Mouse (Mus musculus): ENCODE results near the gene Slc29a1. TPM values are rescaled to one million over a fixed set of nuclear protein-coding genes. Genes with fewer than 3 reads are reported as not detected.

The Slc29a1 gene
- polyA plus RNA-seq, 1 experiment from 2014 or later, result 175 TPM

DNA sequence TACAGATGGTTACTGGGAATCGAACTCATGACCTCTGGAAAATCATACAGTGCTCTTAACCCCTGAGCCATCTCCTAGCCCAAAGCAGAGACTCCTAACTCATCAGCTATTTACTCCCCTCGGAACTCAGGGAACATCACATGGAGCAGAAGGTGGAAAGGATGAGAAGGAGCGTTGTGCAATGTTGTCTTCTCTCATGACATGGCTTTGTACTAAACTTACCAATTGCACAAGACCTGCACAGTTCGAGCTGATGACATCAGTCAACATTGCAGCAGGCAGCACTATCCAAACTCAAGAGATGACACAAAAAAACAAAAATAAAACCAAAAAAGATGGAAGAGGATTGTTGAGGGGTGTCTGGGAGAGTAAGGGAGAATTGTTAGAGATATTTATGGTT is 9.0 kb upstream of the Slc29a1 start:
- H3K9ac ChIP-seq, result no peak overlapping the region
- H3K4me2 ChIP-seq, result no peak overlapping the region
- no peaks in the 10 kb centered on the region for H3K27me3 ChIP-seq
- no peaks in the 10 kb centered on the region for H3K9me3 ChIP-seq (replicated peaks)
- peak; percentile 32 for ATAC-seq (ENCODE audit: insufficient read depth)
- H3K4me1 ChIP-seq (replicated peaks), result peaks cover 32% of the 10 kb centered on the region
- no peak overlapping the region for H3K27ac ChIP-seq (replicated peaks)
- no peak overlapping the region for H3K4me3 ChIP-seq (replicated peaks)
- H3K36me3 ChIP-seq (replicated peaks), result no peaks in the 10 kb centered on the region
- 70% methylated on average over 4 of the region's 4 CpGs for WGBS (ENCODE audit: insufficient replicate concordance)

DNA sequence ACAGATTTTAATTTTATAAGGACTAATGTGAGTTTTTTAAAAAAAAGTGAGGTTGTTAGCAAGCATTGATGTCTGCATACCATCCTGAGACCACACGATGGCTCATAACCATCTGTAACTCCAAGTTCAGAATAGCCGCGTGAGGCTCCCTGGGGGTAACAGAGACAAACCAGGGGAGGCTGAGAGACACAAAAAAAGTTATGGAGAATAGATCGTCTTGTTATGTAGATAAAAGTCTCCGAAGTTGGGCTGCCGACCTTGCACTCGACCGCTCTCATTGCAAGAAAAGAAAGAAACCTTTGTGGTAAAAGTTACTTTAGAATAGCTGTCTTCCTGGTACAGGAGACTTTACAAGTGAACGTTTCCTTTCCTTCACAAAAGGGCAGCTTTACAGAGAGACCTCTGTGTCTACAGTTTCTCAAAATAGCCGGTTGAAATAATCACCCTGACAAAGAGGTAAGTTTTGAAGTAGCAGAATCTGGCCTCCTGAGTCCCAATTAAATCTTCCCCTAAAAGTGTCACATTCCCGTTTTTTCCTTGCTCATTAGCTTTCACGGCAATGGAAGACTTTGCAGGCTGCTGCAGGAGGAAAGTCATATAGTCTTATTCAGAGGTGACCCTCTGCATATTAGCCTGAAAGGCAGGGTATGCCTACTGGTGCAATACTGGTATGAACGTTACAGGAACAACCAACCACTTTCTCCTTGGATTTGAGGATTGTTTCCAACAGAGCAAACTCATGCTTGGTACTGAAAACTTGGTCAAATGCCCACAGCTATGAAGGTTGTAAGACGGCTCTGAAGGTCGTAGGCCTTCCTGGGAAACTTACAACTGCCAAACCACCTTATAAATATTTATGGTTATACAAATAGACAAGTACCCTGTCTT is 7.8 kb upstream of the Slc29a1 start:
- H3K4me2 ChIP-seq, result no peak overlapping the region
- no peaks in the 10 kb centered on the region for H3K36me3 ChIP-seq (replicated peaks)
- H3K4me3 ChIP-seq (replicated peaks), result no peak overlapping the region
- peaks cover 26% of the 10 kb centered on the region for H3K4me1 ChIP-seq (replicated peaks)
- H3K27ac ChIP-seq (replicated peaks), result no peak overlapping the region
- no peaks in the 10 kb centered on the region for H3K27me3 ChIP-seq
- 72% methylated on average over 15 of the region's 15 CpGs for WGBS (ENCODE audit: insufficient replicate concordance)
- H3K9me3 ChIP-seq (replicated peaks), result no peaks in the 10 kb centered on the region
- ATAC-seq (ENCODE audit: insufficient read depth), result no peak
- H3K9ac ChIP-seq, result no peak overlapping the region

- H3K4me2 ChIP-seq, result no peak overlapping the region
- H3K9me3 ChIP-seq (replicated peaks), result no peaks in the 10 kb centered on the region
- H3K27ac ChIP-seq (replicated peaks), result no peak overlapping the region
- H3K36me3 ChIP-seq (replicated peaks), result no peaks in the 10 kb centered on the region
- no peak overlapping the region for H3K9ac ChIP-seq
- no peak overlapping the region for H3K4me3 ChIP-seq (replicated peaks)
- WGBS (ENCODE audit: insufficient replicate concordance), result 67% methylated on average over 3 of the region's 3 CpGs
- no peak for ATAC-seq (ENCODE audit: insufficient read depth)
- H3K27me3 ChIP-seq, result peaks cover 9% of the 10 kb centered on the region; the same call in 1 of the 2 replicates
- peaks cover 48% of the 10 kb centered on the region for H3K4me1 ChIP-seq (replicated peaks)
These were observed 3.6 kb upstream of the Slc29a1 start for GRCm38 (mm10) chr17:45602984-45603383.

DNA sequence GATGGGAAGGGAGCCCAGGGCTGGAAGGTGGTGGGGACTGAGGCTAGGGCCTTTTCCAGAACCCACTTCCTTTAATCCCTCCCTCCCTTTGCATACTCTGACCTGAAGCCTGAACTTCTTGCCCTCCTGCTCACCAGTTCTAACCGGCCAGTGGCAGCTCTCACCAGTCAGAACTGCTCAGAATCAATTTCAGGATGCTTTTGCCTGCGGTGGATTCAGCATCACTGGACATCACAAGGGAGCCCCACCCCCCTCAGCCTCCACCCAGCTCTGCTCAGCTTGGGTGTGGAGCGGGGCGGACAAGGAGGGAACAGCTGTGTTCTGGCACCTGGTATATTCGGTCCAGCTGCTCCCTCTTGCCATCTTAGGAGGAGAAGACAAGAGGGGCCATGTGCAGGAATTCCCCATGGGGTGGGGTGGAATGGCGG is 2.5 kb upstream of the Slc29a1 start, which contains the start of gene Mymx:
TSS of gene Mymx (minus strand) at position 226 of the 428 bp plus-strand sequence.
- Histone ChIP-seq H3K9me3 (replicated peaks) (no peaks in the 10 kb centered on the region), H3K4me2 (peak within 1 kb of the TSS; percentile 50), H3K4me3 (replicated peaks) (peak within 1 kb of the TSS; percentile 12; the same call in 1 of the 2 replicates), H3K27ac (replicated peaks) (peak within 1 kb of the TSS; percentile 0; the same call in 1 of the 2 replicates), H3K4me1 (replicated peaks) (peaks cover 56% of the 10 kb centered on the region), H3K36me3 (replicated peaks) (no peaks in the 10 kb centered on the region), H3K9ac (no peak within 1 kb of the TSS), H3K27me3 (peaks cover 9% of the 10 kb centered on the region; the same call in 1 of the 2 replicates)
- no peak for ATAC-seq (ENCODE audit: insufficient read depth)
- WGBS (ENCODE audit: insufficient replicate concordance), result 60% methylated on average over 6 of the region's 6 CpGs

- Histone ChIP-seq H3K36me3 (replicated peaks) (no peaks in the 10 kb centered on the region), H3K4me2 (peak overlapping the region; percentile 50), H3K9ac (no peak overlapping the region), H3K9me3 (replicated peaks) (no peaks in the 10 kb centered on the region), H3K4me1 (replicated peaks) (peaks cover 62% of the 10 kb centered on the region), H3K4me3 (replicated peaks) (peak overlapping the region; percentile 12; the same call in 1 of the 2 replicates), H3K27me3 (peaks cover 9% of the 10 kb centered on the region; the same call in 1 of the 2 replicates), H3K27ac (replicated peaks) (no peak overlapping the region; the same call in 1 of the 2 replicates)
- 41% methylated on average over 22 of the region's 22 CpGs for WGBS (ENCODE audit: insufficient replicate concordance)
- no peak for ATAC-seq (ENCODE audit: insufficient read depth)
These were observed 1.9 kb upstream of the Slc29a1 start for GRCm38 (mm10) chr17:45601325-45601724.

GRCm38 (mm10) chr17:45600267-45600666 is 861 bp upstream of the Slc29a1 start:
- peaks cover 9% of the 10 kb centered on the region; the same call in 1 of the 2 replicates for H3K27me3 ChIP-seq
- H3K4me3 ChIP-seq (replicated peaks), result no peak overlapping the region
- ATAC-seq (ENCODE audit: insufficient read depth), result no peak
- H3K27ac ChIP-seq (replicated peaks), result no peak overlapping the region
- no peaks in the 10 kb centered on the region for H3K9me3 ChIP-seq (replicated peaks)
- H3K4me2 ChIP-seq, result no peak overlapping the region
- H3K4me1 ChIP-seq (replicated peaks), result peaks cover 72% of the 10 kb centered on the region
- WGBS (ENCODE audit: insufficient replicate concordance), result 72% methylated on average over 8 of the region's 8 CpGs
- no peak overlapping the region for H3K9ac ChIP-seq
- H3K36me3 ChIP-seq (replicated peaks), result no peaks in the 10 kb centered on the region

- Histone ChIP-seq H3K36me3 (replicated peaks) (no peaks in the 10 kb centered on the region), H3K9me3 (replicated peaks) (no peaks in the 10 kb centered on the region), H3K4me3 (replicated peaks) (peak overlapping the region; percentile 45), H3K4me2 (peak overlapping the region; percentile 74), H3K9ac (peak overlapping the region; percentile 41; the same call in 1 of the 2 replicates), H3K27me3 (peaks cover 9% of the 10 kb centered on the region; the same call in 1 of the 2 replicates), H3K27ac (replicated peaks) (peak overlapping the region; percentile 42), H3K4me1 (replicated peaks) (peaks cover 83% of the 10 kb centered on the region)
- 38% methylated on average over 3 of the region's 3 CpGs for WGBS (ENCODE audit: insufficient replicate concordance)
- ATAC-seq (ENCODE audit: insufficient read depth), result no peak
These were observed 515 bp downstream of the Slc29a1 start for GRCm38 (mm10) chr17:45598891-45599290.

DNA sequence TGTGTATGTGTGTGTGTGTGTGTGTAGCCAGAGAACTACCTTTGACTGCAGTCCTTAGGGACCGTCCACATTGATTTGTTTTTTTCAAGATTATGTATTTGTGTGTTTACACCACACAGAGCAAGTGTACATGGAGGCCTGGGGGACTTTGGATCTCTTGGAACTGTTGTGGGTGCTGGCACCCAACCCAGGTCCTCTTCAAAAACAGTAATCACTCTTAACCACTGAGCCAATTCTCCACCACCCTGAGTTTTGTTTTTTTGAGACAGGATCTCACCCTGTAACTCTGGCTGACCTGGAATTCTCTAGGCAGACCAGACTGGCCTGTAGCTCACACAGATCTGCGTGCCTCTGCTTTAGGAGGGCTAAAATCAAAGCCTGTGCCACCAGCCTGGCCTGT is 1.0 kb downstream of the Slc29a1 start:
- Histone ChIP-seq H3K9ac (no peak overlapping the region), H3K9me3 (replicated peaks) (no peaks in the 10 kb centered on the region), H3K36me3 (replicated peaks) (no peaks in the 10 kb centered on the region), H3K27me3 (peaks cover 9% of the 10 kb centered on the region; the same call in 1 of the 2 replicates), H3K27ac (replicated peaks) (peak overlapping the region; percentile 35; the same call in 1 of the 2 replicates), H3K4me1 (replicated peaks) (peaks cover 87% of the 10 kb centered on the region), H3K4me2 (no peak overlapping the region), H3K4me3 (replicated peaks) (no peak overlapping the region)
- 76% methylated on average over 2 of the region's 2 CpGs for WGBS (ENCODE audit: insufficient replicate concordance)
- no peak for ATAC-seq (ENCODE audit: insufficient read depth)

DNA sequence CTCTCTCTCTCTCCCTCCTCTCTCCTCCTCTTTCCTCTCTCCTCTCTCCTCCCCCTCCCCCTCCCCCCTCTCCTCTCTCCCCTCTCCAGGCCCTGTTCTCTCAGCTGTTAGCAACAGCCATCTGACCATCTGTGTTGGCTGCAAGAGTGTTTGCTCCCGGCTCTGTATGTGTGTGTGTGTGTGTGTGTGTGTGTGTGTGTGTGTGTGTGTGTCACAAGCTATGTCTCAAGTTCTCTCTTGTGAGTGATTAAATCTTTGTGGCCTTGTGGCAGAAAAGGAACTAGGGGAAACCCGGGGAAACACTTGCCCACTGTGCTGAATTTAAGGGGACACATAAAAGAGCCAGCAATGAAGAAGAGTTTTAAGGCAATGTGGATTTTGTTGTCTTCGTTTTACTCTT is 1.6 kb downstream of the Slc29a1 start:
- no peak overlapping the region for H3K9ac ChIP-seq
- H3K9me3 ChIP-seq (replicated peaks), result no peaks in the 10 kb centered on the region
- no peak overlapping the region for H3K4me3 ChIP-seq (replicated peaks)
- H3K36me3 ChIP-seq (replicated peaks), result no peaks in the 10 kb centered on the region
- peaks cover 9% of the 10 kb centered on the region; the same call in 1 of the 2 replicates for H3K27me3 ChIP-seq
- peak overlapping the region; percentile 19; the same call in 1 of the 2 replicates for H3K27ac ChIP-seq (replicated peaks)
- no peak for ATAC-seq (ENCODE audit: insufficient read depth)
- no peak overlapping the region for H3K4me2 ChIP-seq
- H3K4me1 ChIP-seq (replicated peaks), result peaks cover 93% of the 10 kb centered on the region
- WGBS (ENCODE audit: insufficient replicate concordance), result 18% methylated on average over 3 of the region's 3 CpGs

- peaks cover 5% of the 10 kb centered on the region; the same call in 1 of the 2 replicates for H3K27me3 ChIP-seq
- H3K9ac ChIP-seq, result no peak overlapping the region
- H3K36me3 ChIP-seq (replicated peaks), result peaks cover 5% of the 10 kb centered on the region; the same call in 1 of the 2 replicates
- H3K27ac ChIP-seq (replicated peaks), result peak overlapping the region; percentile 94
- ATAC-seq (ENCODE audit: insufficient read depth), result no peak
- no peak overlapping the region for H3K4me2 ChIP-seq
- H3K4me1 ChIP-seq (replicated peaks), result peaks cover 97% of the 10 kb centered on the region
- no peak overlapping the region for H3K4me3 ChIP-seq (replicated peaks)
- H3K9me3 ChIP-seq (replicated peaks), result no peaks in the 10 kb centered on the region
- WGBS (ENCODE audit: insufficient replicate concordance), result 39% methylated on average over 11 of the region's 11 CpGs
These were observed 2.6 kb downstream of the Slc29a1 start for GRCm38 (mm10) chr17:45596631-45597396.

Data from liver, embryonic 15.5 days (tissue).